Mouse (Mus musculus): ENCODE measurements at regions not wholly inside any gene's neighbourhood (a gene's known extent, or its start where the extent isn't known, plus 50 kb on each side); places are given as distances from the start of the nearest gene placed in this dataset.

- no peak for ATAC-seq (replicated peaks; ENCODE audit: low FRiP score, low TSS enrichment, poor library complexity, severe bottlenecking)
Observed at GRCm38 (mm10) chr2:134126988-134127387, 427.2 kb downstream of the Hao1 start.

- no peak for ATAC-seq (replicated peaks; ENCODE audit: low FRiP score, low TSS enrichment, poor library complexity, severe bottlenecking)
Observed at GRCm38 (mm10) chr2:134107286-134107685, 446.9 kb downstream of the Hao1 start.

- peak; percentile 90 for ATAC-seq (replicated peaks; ENCODE audit: low FRiP score, low TSS enrichment, poor library complexity, severe bottlenecking)
Observed at GRCm38 (mm10) chr2:134088374-134088773, 465.8 kb downstream of the Hao1 start.

- peak; percentile 96 for ATAC-seq (replicated peaks; ENCODE audit: low FRiP score, low TSS enrichment, poor library complexity, severe bottlenecking)
Observed at GRCm38 (mm10) chr2:134080148-134080547, 474.0 kb downstream of the Hao1 start.

- no peak for ATAC-seq (replicated peaks; ENCODE audit: low FRiP score, low TSS enrichment, poor library complexity, severe bottlenecking)
Observed at GRCm38 (mm10) chr2:134077953-134078352, 476.2 kb downstream of the Hao1 start.

- peak; percentile 79 for ATAC-seq (replicated peaks; ENCODE audit: low FRiP score, low TSS enrichment, poor library complexity, severe bottlenecking)
Observed at GRCm38 (mm10) chr2:134067910-134068335, 486.2 kb downstream of the Hao1 start.

- ATAC-seq (replicated peaks; ENCODE audit: low FRiP score, low TSS enrichment, poor library complexity, severe bottlenecking) = no peak
Observed at GRCm38 (mm10) chr2:134067404-134067803, 486.8 kb downstream of the Hao1 start.

- peak; percentile 98 for ATAC-seq (replicated peaks; ENCODE audit: low FRiP score, low TSS enrichment, poor library complexity, severe bottlenecking)
Observed at GRCm38 (mm10) chr2:134059916-134060618, 494.1 kb downstream of the Hao1 start.

- ATAC-seq (replicated peaks; ENCODE audit: low FRiP score, low TSS enrichment, poor library complexity, severe bottlenecking) = no peak
Observed at GRCm38 (mm10) chr2:134036359-134036874, 484.5 kb downstream of the Bmp2 start.

GRCm38 (mm10) chr2:134029631-134030414 lies 477.9 kb downstream of the Bmp2 start:
- ATAC-seq (replicated peaks; ENCODE audit: low FRiP score, low TSS enrichment, poor library complexity, severe bottlenecking) = peak; percentile 93

- ATAC-seq (replicated peaks; ENCODE audit: low FRiP score, low TSS enrichment, poor library complexity, severe bottlenecking) = no peak
Observed at GRCm38 (mm10) chr2:134029153-134029552, 477.2 kb downstream of the Bmp2 start.

GRCm38 (mm10) chr2:134017109-134017508 lies 465.1 kb downstream of the Bmp2 start:
- peak; percentile 61; the same call in 1 of the 2 replicates for ATAC-seq (replicated peaks; ENCODE audit: low FRiP score, low TSS enrichment, poor library complexity, severe bottlenecking)

GRCm38 (mm10) chr2:134003146-134003545 lies 451.2 kb downstream of the Bmp2 start:
- ATAC-seq (replicated peaks; ENCODE audit: low FRiP score, low TSS enrichment, poor library complexity, severe bottlenecking) = no peak

GRCm38 (mm10) chr2:133994742-133995141 lies 442.8 kb downstream of the Bmp2 start:
- ATAC-seq (replicated peaks; ENCODE audit: low FRiP score, low TSS enrichment, poor library complexity, severe bottlenecking) = no peak

GRCm38 (mm10) chr2:133994337-133994736 lies 442.4 kb downstream of the Bmp2 start:
- ATAC-seq (replicated peaks; ENCODE audit: low FRiP score, low TSS enrichment, poor library complexity, severe bottlenecking) = no peak

GRCm38 (mm10) chr2:133987671-133988070 lies 435.7 kb downstream of the Bmp2 start:
- ATAC-seq (replicated peaks; ENCODE audit: low FRiP score, low TSS enrichment, poor library complexity, severe bottlenecking) = no peak

All from megakaryocyte-erythroid progenitor cell, adult 5-6 weeks (primary cell).